Mouse (Mus musculus) ovary, postnatal 14 days (tissue): ENCODE data around the gene Nlgn2.
"Not testable (repeated sequence)": the region's sequence is repeated elsewhere in the genome, so short reads cannot be mapped to it uniquely, and the experiment has no call there.

Experiments
- DNase-seq: peaks from one replicate; pipeline ENCODE4 v3.0.0; 2022; ENCODE audit warnings: low spot score

Nlgn2 gene

GRCm38 (mm10) chr11:69863729-69864128 is 26.1 kb upstream of the Nlgn2 start:
- DNase-seq: not testable (repeated sequence)

GRCm38 (mm10) chr11:69858113-69858998 is 20.8 kb upstream of the Nlgn2 start, which contains the start of gene Tnk1:
Gene Tnk1, minus strand, starts transcription at chr11:69858730.
- DNase-seq: no peak

- no peak for DNase-seq
Measured at GRCm38 (mm10) chr11:69855347-69855746, 17.8 kb upstream of the Nlgn2 start.

- no peak for DNase-seq
Measured at GRCm38 (mm10) chr11:69854680-69855079, 17.1 kb upstream of the Nlgn2 start.

- DNase-seq: no peak
Measured at GRCm38 (mm10) chr11:69853994-69854393, 16.4 kb upstream of the Nlgn2 start.

- no peak for DNase-seq
Measured at GRCm38 (mm10) chr11:69850754-69851153, 13.2 kb upstream of the Nlgn2 start.

- no peak for DNase-seq
Measured at GRCm38 (mm10) chr11:69849884-69850283, 12.3 kb upstream of the Nlgn2 start.

- no peak for DNase-seq
Measured at GRCm38 (mm10) chr11:69849128-69849527, 11.5 kb upstream of the Nlgn2 start.

- no peak for DNase-seq
Measured at GRCm38 (mm10) chr11:69848021-69848420, 10.4 kb upstream of the Nlgn2 start.

GRCm38 (mm10) chr11:69846738-69847688 is 9.4 kb upstream of the Nlgn2 start:
- DNase-seq: no peak

- peak; percentile 90 for DNase-seq
Measured at GRCm38 (mm10) chr11:69846198-69846680, 8.7 kb upstream of the Nlgn2 start, which contains the start of gene Plscr3. Gene Plscr3, plus strand, starts transcription at chr11:69846376.

GRCm38 (mm10) chr11:69838714-69839104 is 1.1 kb upstream of the Nlgn2 start:
- DNase-seq: no peak

- DNase-seq: peak; percentile 93
Measured at GRCm38 (mm10) chr11:69837952-69838713, 549 bp upstream of the Nlgn2 start, which contains the start of gene Tmem256. Gene Tmem256, plus strand, starts transcription at chr11:69838514.

- no peak for DNase-seq
Measured at GRCm38 (mm10) chr11:69836703-69837576, 644 bp downstream of the Nlgn2 start.

- DNase-seq: no peak
Measured at GRCm38 (mm10) chr11:69835966-69836335, 1.6 kb downstream of the Nlgn2 start.

GRCm38 (mm10) chr11:69835326-69835965 is 2.1 kb downstream of the Nlgn2 start:
- no peak for DNase-seq

GRCm38 (mm10) chr11:69834001-69834549 is 3.5 kb downstream of the Nlgn2 start:
- DNase-seq: no peak

GRCm38 (mm10) chr11:69833554-69833953 is 4.0 kb downstream of the Nlgn2 start:
- DNase-seq: no peak

GRCm38 (mm10) chr11:69828832-69829231 is 8.8 kb downstream of the Nlgn2 start:
- no peak for DNase-seq

GRCm38 (mm10) chr11:69823456-69823855 is 14.1 kb downstream of the Nlgn2 start:
- DNase-seq: no peak
